Mouse (Mus musculus) erythroid progenitor cell, adult 5-6 weeks (primary cell): ENCODE results near the gene Kdm5a. TPM values are rescaled to one million over a fixed set of nuclear protein-coding genes. Genes with fewer than 3 reads are reported as not detected.

Experiments
- ATAC-seq: replicated peaks from 2 replicates; pipeline ENCODE4 v1.8.0; 2016; ENCODE audit warnings: moderate number of reproducible peaks, mild to moderate bottlenecking, moderate TSS enrichment, inconsistent platforms; ENCODE audit not compliant: poor library complexity, low FRiP score, severe bottlenecking
- total RNA-seq, 2 experiments: library from RNA; stranded (forward) in 1 of 2; stranded (reverse) in 1 of 2; fragments of 150-400 nt in 1 of 2; fragments of 186-747, 209-891 nt in 1 of 2; gene quantifications; 2 replicates each; pipeline versions ENCODE4 v1.2.3 to v1.2.4; 2015 to 2017; ENCODE audit warnings: low replicate concordance in 2 of 2

The Kdm5a gene
- total RNA-seq, 2 experiments from 2014 or later: 44.4 to 109 TPM

GRCm38 (mm10) chr6:120493374-120494181 is 129.7 kb downstream of the Kdm5a start, which contains the start of gene Tmem121b:
TSS of gene Tmem121b (minus strand) at chr6:120493807.
- no peak for ATAC-seq

Other genes starting within 250 kb of the Kdm5a start
- not detected in 2 replicates for gene D330020A13Rik, start 69.8 kb upstream of the Kdm5a start, total RNA-seq (2015; ENCODE audit: low replicate concordance)
- not detected in 2 replicates for gene D330020A13Rik, start 69.8 kb upstream of the Kdm5a start, total RNA-seq (2017; ENCODE audit: low replicate concordance)
- 0.42 TPM in 1 of 2 replicates, not detected in the other for gene B4galnt3, start 69.6 kb upstream of the Kdm5a start, total RNA-seq (2015; ENCODE audit: low replicate concordance)
- 1.0 and 1.9 TPM in 2 replicates for gene B4galnt3, start 69.6 kb upstream of the Kdm5a start, total RNA-seq (2017; ENCODE audit: low replicate concordance)
- 52.0 and 55.1 TPM in 2 replicates for gene Ccdc77, start 250 bp downstream of the Kdm5a start, total RNA-seq (2015; ENCODE audit: low replicate concordance)
- 74.8 and 113 TPM in 2 replicates for gene Ccdc77, start 250 bp downstream of the Kdm5a start, total RNA-seq (2017; ENCODE audit: low replicate concordance)
- gene Il17ra, start 99.1 kb downstream of the Kdm5a start, total RNA-seq (2015; ENCODE audit: low replicate concordance): 8.4 and 11.5 TPM in 2 replicates
- 10.5 and 11.7 TPM in 2 replicates for gene Il17ra, start 99.1 kb downstream of the Kdm5a start, total RNA-seq (2017; ENCODE audit: low replicate concordance)
- gene Tmem121b, start 129.7 kb downstream of the Kdm5a start, total RNA-seq (2015; ENCODE audit: low replicate concordance): not detected in 2 replicates
- not detected in 2 replicates for gene Tmem121b, start 129.7 kb downstream of the Kdm5a start, total RNA-seq (2017; ENCODE audit: low replicate concordance)
- 2.1 and 4.0 TPM in 2 replicates for gene Hdhd5, start 167.2 kb downstream of the Kdm5a start, total RNA-seq (2015; ENCODE audit: low replicate concordance)
- 3.4 and 9.1 TPM in 2 replicates for gene Hdhd5, start 167.2 kb downstream of the Kdm5a start, total RNA-seq (2017; ENCODE audit: low replicate concordance)